Mouse (Mus musculus) bone marrow, adult 2 months (tissue): ENCODE data around the gene Gbp2. TPM values are rescaled to one million over a fixed set of nuclear protein-coding genes. Genes with fewer than 3 reads are reported as not detected.
A peak's percentile ranks its signal among the peaks of the same experiment; 100 is the strongest.

Source experiments
- H3K27ac ChIP-seq: fragments of 200-500 bp; 2 replicates; pipeline ENCODE4 v1.5.1; 2012; ENCODE audit warnings: low read depth, mild to moderate bottlenecking, control low read depth, inconsistent platforms, low read length; ENCODE audit not compliant: control insufficient read depth, poor library complexity, insufficient read depth
- H3K4me1 ChIP-seq: fragments of 200-500 bp; 2 replicates; pipeline ENCODE4 v1.6.1; 2011; ENCODE audit warnings: low read length; ENCODE audit not compliant: control insufficient read depth, insufficient read depth
- H3K4me3 ChIP-seq: fragments of 200-500 bp; replicated peaks from 2 replicates; pipeline ENCODE3; 2011; ENCODE audit warnings: mild to moderate bottlenecking, low read depth, low read length, control low read depth; ENCODE audit not compliant: control insufficient read depth
- CTCF ChIP-seq: fragments of 200-500 bp; IDR thresholded peaks from 2 replicates; pipeline ENCODE4 v1.5.1; 2011; ENCODE audit warnings: low read length, control low read depth; ENCODE audit not compliant: control insufficient read depth, insufficient read depth
- POLR2A ChIP-seq: fragments of 200-500 bp; IDR thresholded peaks from 2 replicates; pipeline ENCODE4 v1.6.1; 2011; ENCODE audit warnings: low read depth, mild to moderate bottlenecking, control low read depth, low read length, borderline replicate concordance; ENCODE audit not compliant: control insufficient read depth
- WGBS: fragments of 180-500 bp; shearing (Covaris S2); methylation state at CpG from one replicate; pipeline ENCODE4 v1.1.7; 2018; 5-methylcytosine and 5-hydroxymethylcytosine counted together
- polyA plus RNA-seq: library from polyadenylated mRNA; stranded (reverse); fragments of >200 nt; gene quantifications from 2 replicates; pipeline ENCODE4 v1.2.4, GENCODE M21; 2011; ENCODE audit warnings: low replicate concordance; ENCODE audit not compliant: missing spikeins, insufficient read depth, insufficient read length

Gbp2 gene
- polyA plus RNA-seq: 2.6 and 5.2 TPM in 2 replicates

- peak within 1 kb of the TSS; percentile 67 for H3K27ac ChIP-seq
- H3K4me1 ChIP-seq: peaks cover 1% of the 10 kb centered on the region
- TF ChIP-seq POLR2A: no peak
- no peak for TF ChIP-seq CTCF
- H3K4me3 ChIP-seq: peak within 1 kb of the TSS; percentile 66
- 1% methylated on average over 4 of the region's 4 CpGs for WGBS
Observed at GRCm38 (mm10) chr3:142620111-142620955, at the start of gene Gbp2. Gene Gbp2, plus strand, starts transcription at chr3:142620602.

GRCm38 (mm10) chr3:142570738-142571137 lies 49.7 kb upstream of the Gbp2 start:
- TF ChIP-seq POLR2A (no peak), CTCF (no peak)
- no peak overlapping the region for H3K27ac ChIP-seq
- H3K4me1 ChIP-seq: no peaks in the 10 kb centered on the region
- WGBS: 65% methylated on average over 4 of the region's 4 CpGs
- H3K4me3 ChIP-seq: no peak overlapping the region

GRCm38 (mm10) chr3:142577108-142577507 lies 43.3 kb upstream of the Gbp2 start:
- TF ChIP-seq POLR2A (no peak), CTCF (no peak)
- Histone ChIP-seq H3K4me3 (no peak overlapping the region), H3K4me1 (no peaks in the 10 kb centered on the region), H3K27ac (no peak overlapping the region)
- 58% methylated on average over 3 of the region's 3 CpGs for WGBS

GRCm38 (mm10) chr3:142578342-142578741 lies 42.1 kb upstream of the Gbp2 start:
- 66% methylated on average over 4 of the region's 4 CpGs for WGBS
- H3K27ac ChIP-seq: no peak overlapping the region
- no peaks in the 10 kb centered on the region for H3K4me1 ChIP-seq
- TF ChIP-seq CTCF: no peak
- H3K4me3 ChIP-seq: no peak overlapping the region

GRCm38 (mm10) chr3:142583067-142583466 lies 37.3 kb upstream of the Gbp2 start:
- 81% methylated on average over 4 of the region's 4 CpGs for WGBS
- Histone ChIP-seq H3K4me3 (no peak overlapping the region), H3K27ac (no peak overlapping the region), H3K4me1 (no peaks in the 10 kb centered on the region)
- TF ChIP-seq CTCF: no peak
- TF ChIP-seq POLR2A: no peak

GRCm38 (mm10) chr3:142587386-142587785 lies 33.0 kb upstream of the Gbp2 start:
- H3K27ac ChIP-seq: no peak overlapping the region
- no peak overlapping the region for H3K4me3 ChIP-seq
- no peak for TF ChIP-seq POLR2A
- no peak for TF ChIP-seq CTCF
- H3K4me1 ChIP-seq: peaks cover 2% of the 10 kb centered on the region; the same call in 1 of the 2 replicates

GRCm38 (mm10) chr3:142588888-142589287 lies 31.5 kb upstream of the Gbp2 start:
- peaks cover 2% of the 10 kb centered on the region; the same call in 1 of the 2 replicates for H3K4me1 ChIP-seq
- H3K27ac ChIP-seq: no peak overlapping the region
- TF ChIP-seq POLR2A: no peak
- no peak for TF ChIP-seq CTCF
- WGBS: 66% methylated on average over 2 of the region's 2 CpGs
- H3K4me3 ChIP-seq: no peak overlapping the region

GRCm38 (mm10) chr3:142590431-142591067 lies 29.9 kb upstream of the Gbp2 start:
- H3K4me1 ChIP-seq: peaks cover 2% of the 10 kb centered on the region; the same call in 1 of the 2 replicates
- peak overlapping the region; percentile 76; the same call in 1 of the 2 replicates for H3K27ac ChIP-seq
- WGBS: 53% methylated on average over 4 of the region's 4 CpGs
- TF ChIP-seq POLR2A (no peak), CTCF (no peak)
- no peak overlapping the region for H3K4me3 ChIP-seq
